13 mouse cellular contexts compared by ENCODE assay signal in genomic region chr7:28991616-28992015, GRCm38 (mm10). TPM values are rescaled to one million over a fixed set of nuclear protein-coding genes. Genes with fewer than 3 reads are reported as not detected.
A peak's percentile ranks its signal among the peaks of the same experiment; 100 is the strongest.
DNase-seq lines count a peak whose midpoint lies in the region; ATAC-seq and TF ChIP-seq lines count a peak whose summit lies in the region.
"Had no signal": no experiment of that assay in that cellular context is flagged by ENCODE, and none has a peak within 500 bp of the region (broad histone marks: within the 10 kb centered on the region; RNA-seq: fewer than 3 reads in every experiment).

No protein-coding gene starts in this region.

- H3K9me3 ChIP-seq in kidney, postnatal 0 days (replicated peaks; ENCODE audit: low read length), result no peaks in the 10 kb centered on the region
- no peaks in the 10 kb centered on the region for H3K9me3 ChIP-seq in stomach, postnatal 0 days (ENCODE audit: control insufficient read depth, low read length)
- H3K9me3 ChIP-seq: heart, embryonic 13.5 days; hindbrain, embryonic 13.5 days had no signal

- TF ChIP-seq EP300 in stomach, postnatal 0 days (optimal IDR thresholded peaks at IDR 0.05), result no peak

- no peaks in the 10 kb centered on the region for H3K36me3 ChIP-seq in kidney, postnatal 0 days (ENCODE audit: insufficient read depth, low read length)
- H3K36me3 ChIP-seq in thymus, adult 2 months (ENCODE audit: control insufficient read depth, insufficient read depth, low read length), result peaks cover 41% of the 10 kb centered on the region
- no peaks in the 10 kb centered on the region for H3K36me3 ChIP-seq in stomach, postnatal 0 days (ENCODE audit: control insufficient read depth, insufficient read depth, low read length)
- H3K36me3 ChIP-seq: heart, embryonic 13.5 days; hindbrain, embryonic 13.5 days had no signal

- no peak for ATAC-seq in kidney, postnatal 0 days (replicated peaks; ENCODE audit: low FRiP score, low read depth)
- no peak for ATAC-seq in stomach, postnatal 0 days (ENCODE audit: low FRiP score, low TSS enrichment)

- peak; percentile 53 for TF ChIP-seq CTCF in kidney, postnatal 0 days (IDR thresholded peaks at IDR 0.05; ENCODE audit: low read depth)
- 0 out of 2 replicates have a peak, but pooled peaks have one; percentile 36 for TF ChIP-seq CTCF in thymus, adult 2 months (IDR thresholded peaks at IDR 0.05; ENCODE audit: borderline replicate concordance, control insufficient read depth, extremely low read depth, insufficient read depth, low read length, poor library complexity)
- peak; percentile 58 for TF ChIP-seq CTCF in stomach, postnatal 0 days (IDR thresholded peaks at IDR 0.05; ENCODE audit: low read depth)

- no peak for DNase-seq in kidney, postnatal 0 days (ENCODE audit: low spot score)
- no peak for DNase-seq in kidney, adult 9 months
- no peak for DNase-seq in thymus, adult 2 months
- no peak for DNase-seq in thymus, postnatal 14 days
- DNase-seq in ZHBTc4 (ENCODE audit: low read depth, low spot score), result peak; percentile 82
- DNase-seq in stomach, postnatal 0 days (ENCODE audit: low spot score), result no peak
- no peak for DNase-seq in adrenal gland, postnatal 14 days
- no peak for DNase-seq in adrenal gland, adult 2 months
- DNase-seq: adrenal gland, postnatal 25 days; cerebellum, adult 2 months had no signal

- H3K9ac ChIP-seq in kidney, postnatal 0 days (ENCODE audit: low read depth, low read length), result no peak overlapping the region
- H3K9ac ChIP-seq in stomach, postnatal 0 days (ENCODE audit: low read length), result no peak overlapping the region
- H3K9ac ChIP-seq: heart, embryonic 13.5 days; hindbrain, embryonic 13.5 days had no signal

- no peak overlapping the region for H3K4me2 ChIP-seq in kidney, postnatal 0 days (ENCODE audit: low read length)
- no peak overlapping the region for H3K4me2 ChIP-seq in stomach, postnatal 0 days (replicated peaks; ENCODE audit: low read depth)
- H3K4me2 ChIP-seq: heart, embryonic 13.5 days; hindbrain, embryonic 13.5 days; midbrain, embryonic 11.5 days had no signal

- no peak overlapping the region for H3K4me3 ChIP-seq in kidney, postnatal 0 days (replicated peaks; ENCODE audit: low read depth, low read length)
- no peak overlapping the region for H3K4me3 ChIP-seq in thymus, adult 2 months (ENCODE audit: control insufficient read depth, insufficient read depth, low read length)
- H3K4me3 ChIP-seq in stomach, postnatal 0 days (ENCODE audit: low read depth, low read length), result no peak overlapping the region
- H3K4me3 ChIP-seq: heart, embryonic 13.5 days; hindbrain, embryonic 13.5 days had no signal

- no peak for TF ChIP-seq POLR2A in thymus, adult 2 months (IDR thresholded peaks at IDR 0.05; ENCODE audit: control insufficient read depth, extremely low read depth, insufficient read depth, low read length, poor library complexity)

- no peaks in the 10 kb centered on the region for H3K27me3 ChIP-seq in kidney, postnatal 0 days (ENCODE audit: insufficient read depth, low read length)
- no peaks in the 10 kb centered on the region for H3K27me3 ChIP-seq in thymus, adult 2 months (ENCODE audit: control insufficient read depth, insufficient read depth, low read length)
- H3K27me3 ChIP-seq in stomach, postnatal 0 days (ENCODE audit: control insufficient read depth, insufficient read depth, low read length), result no peaks in the 10 kb centered on the region
- H3K27me3 ChIP-seq: heart, embryonic 13.5 days; hindbrain, embryonic 13.5 days had no signal

- no peak overlapping the region for H3K27ac ChIP-seq in kidney, postnatal 0 days
- no peak overlapping the region for H3K27ac ChIP-seq in thymus, adult 2 months (ENCODE audit: control insufficient read depth, insufficient read depth, low read length)
- no peak overlapping the region for H3K27ac ChIP-seq in stomach, postnatal 0 days (replicated peaks)
- H3K27ac ChIP-seq: heart, embryonic 13.5 days; hindbrain, embryonic 13.5 days had no signal

- 76% methylated on average over 5 of the region's 5 CpGs for WGBS in kidney, postnatal 0 days
- 97% methylated on average over 5 of the region's 5 CpGs for WGBS in thymus, adult 2 months
- 70% methylated on average over 5 of the region's 5 CpGs for WGBS in stomach, postnatal 0 days

- H3K4me1 ChIP-seq in kidney, postnatal 0 days (replicated peaks; ENCODE audit: insufficient read depth, low read length), result no peaks in the 10 kb centered on the region
- H3K4me1 ChIP-seq in thymus, adult 2 months (replicated peaks; ENCODE audit: control insufficient read depth, insufficient read depth, low read length), result no peaks in the 10 kb centered on the region
- no peaks in the 10 kb centered on the region for H3K4me1 ChIP-seq in stomach, postnatal 0 days (replicated peaks; ENCODE audit: control insufficient read depth, insufficient read depth)
- H3K4me1 ChIP-seq: heart, embryonic 13.5 days; hindbrain, embryonic 13.5 days had no signal

RNA-seq across cellular contexts. Expression of gene Map4k1, which starts 9.8 kb away (rescaled TPM):
- 7.6 and 9.5 TPM in 2 replicates for polyA plus RNA-seq in kidney, postnatal 0 days (2015; fragmentation: Nextera tagmentation; extraction: Ambion mirVana)
- polyA plus RNA-seq in thymus, adult 2 months (2012; rRNA removed), result 155 and 164 TPM in 2 replicates
- 3.0 and 3.6 TPM in 2 replicates for polyA plus RNA-seq in stomach, postnatal 0 days (2015; fragmentation: Nextera tagmentation; extraction: Ambion mirVana)
- 1.8 and 7.9 TPM in 2 replicates for total RNA-seq in adrenal gland, postnatal 14 days (2021)
- 1 to 10 TPM in 1 of 2 experiments, under 1 TPM in 1; 0.37 to 1.3 TPM for total RNA-seq in adrenal gland, adult 2 months (2021)
- polyA plus RNA-seq in adrenal gland, adult 2 months (2012; rRNA removed), result 2.2 TPM in 2 replicates

RNA-seq across cellular contexts. Expression of gene Eif3k, which starts 10.0 kb away (rescaled TPM):
- polyA plus RNA-seq in kidney, postnatal 0 days (2015; fragmentation: Nextera tagmentation; extraction: Ambion mirVana), result 467 and 479 TPM in 2 replicates
- 362 and 396 TPM in 2 replicates for polyA plus RNA-seq in thymus, adult 2 months (2012; rRNA removed)
- 294 and 295 TPM in 2 replicates for polyA plus RNA-seq in stomach, postnatal 0 days (2015; fragmentation: Nextera tagmentation; extraction: Ambion mirVana)
- 233 and 240 TPM in 2 replicates for total RNA-seq in adrenal gland, postnatal 14 days (2021)
- 100 to 1,000 TPM; 259 to 280 TPM for total RNA-seq in adrenal gland, adult 2 months (2021)
- polyA plus RNA-seq in adrenal gland, adult 2 months (2012; rRNA removed), result 118 and 138 TPM in 2 replicates

RNA-seq across cellular contexts. Expression of gene Actn4, which starts 29.5 kb away (rescaled TPM):
- 255 and 280 TPM in 2 replicates for polyA plus RNA-seq in kidney, postnatal 0 days (2015; fragmentation: Nextera tagmentation; extraction: Ambion mirVana)
- polyA plus RNA-seq in thymus, adult 2 months (2012; rRNA removed), result 243 and 268 TPM in 2 replicates
- polyA plus RNA-seq in stomach, postnatal 0 days (2015; fragmentation: Nextera tagmentation; extraction: Ambion mirVana), result 216 and 227 TPM in 2 replicates
- total RNA-seq in adrenal gland, postnatal 14 days (2021), result 271 and 282 TPM in 2 replicates
- 100 to 1,000 TPM; 247 to 264 TPM for total RNA-seq in adrenal gland, adult 2 months (2021)
- polyA plus RNA-seq in adrenal gland, adult 2 months (2012; rRNA removed), result 301 and 316 TPM in 2 replicates

Comparison
In these comparisons a context has a peak if more than half of its experiments do, and no peak if none do; other contexts are left out.
1. RNA of gene Map4k1, which starts 9.8 kb away (polyA plus RNA-seq): 155 to 164 TPM in thymus, adult 2 months; 7.6 to 9.5 TPM in kidney, postnatal 0 days, 3.0 to 3.6 TPM in stomach, postnatal 0 days and 2.2 TPM in adrenal gland, adult 2 months; every median in the first group is over 10 times any median in the second.
2. Peak in every context shown above with its lines, with median percentiles within 50 percentile points of each other: CTCF ChIP-seq.